17 mouse cellular contexts compared by ENCODE assay signal in the genomic region with DNA sequence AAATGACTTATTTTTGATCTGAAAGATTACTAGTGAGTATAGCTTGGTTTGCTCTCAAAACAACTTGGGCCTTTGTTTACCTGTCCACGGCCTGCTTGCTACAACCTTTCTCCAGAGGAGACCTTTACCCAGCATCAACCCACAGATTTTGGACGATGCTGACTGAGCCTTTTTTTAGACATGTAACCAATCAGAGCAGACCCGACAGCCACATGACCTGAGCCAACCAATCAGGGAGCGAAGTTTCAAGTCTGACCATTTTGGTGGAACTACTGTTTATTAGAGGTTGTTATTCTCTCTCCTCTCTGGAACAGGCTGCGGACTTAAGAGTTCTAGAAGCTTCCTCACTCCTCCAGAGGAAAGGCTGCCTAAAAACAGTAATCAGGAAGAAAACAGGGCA. TPM values are rescaled to one million over a fixed set of nuclear protein-coding genes. Genes with fewer than 3 reads are reported as not detected.
A peak's percentile ranks its signal among the peaks of the same experiment; 100 is the strongest.
DNase-seq lines count a peak whose midpoint lies in the region; ATAC-seq lines count a peak whose summit lies in the region.
"Had no signal": no experiment of that assay in that cellular context is flagged by ENCODE, and none has a peak within 500 bp of the region (broad histone marks: within the 10 kb centered on the region; RNA-seq: fewer than 3 reads in every experiment).

No protein-coding gene starts in this region.

- peaks cover 7% of the 10 kb centered on the region; the same call in 1 of the 2 replicates for H3K4me1 ChIP-seq in embryonic facial prominence, embryonic 12.5 days
- H3K4me1 ChIP-seq in embryonic facial prominence, embryonic 10.5 days: peaks cover 8% of the 10 kb centered on the region
- H3K4me1 ChIP-seq in embryonic facial prominence, embryonic 15.5 days: peaks cover 8% of the 10 kb centered on the region
- no peaks in the 10 kb centered on the region for H3K4me1 ChIP-seq in liver, embryonic 11.5 days (replicated peaks; ENCODE audit: control insufficient read depth, insufficient read depth, low read length)
- H3K4me1 ChIP-seq: liver, embryonic 15.5 days had no signal

- DNase-seq in embryonic facial prominence, embryonic 10.5 days (ENCODE audit: low spot score): no peak
- DNase-seq in retina, postnatal 1 day: peak; percentile 10
- DNase-seq in retina, embryonic 14.5 days (ENCODE audit: low spot score): no peak
- no peak for DNase-seq in right cerebral cortex, adult 2 months (ENCODE audit: low spot score in 2 of 2)
- no peak for DNase-seq in liver, embryonic 11.5 days (ENCODE audit: low spot score)
- no peak for DNase-seq in urinary bladder, postnatal 10 days (ENCODE audit: low spot score)
- DNase-seq: adrenal gland, postnatal 36 days; cerebellum, adult 9-11 months; gastrocnemius, postnatal 14 days; heart, postnatal 36 days; layer of hippocampus, postnatal 36 days; spleen, adult 18-20 months had no signal

- no peak overlapping the region for H3K9ac ChIP-seq in embryonic facial prominence, embryonic 12.5 days
- no peak overlapping the region for H3K9ac ChIP-seq in embryonic facial prominence, embryonic 15.5 days
- H3K9ac ChIP-seq in liver, embryonic 11.5 days (ENCODE audit: low read depth, low read length): no peak overlapping the region
- H3K9ac ChIP-seq: liver, embryonic 15.5 days; neural tube, embryonic 15.5 days had no signal

- no peaks in the 10 kb centered on the region for H3K27me3 ChIP-seq in embryonic facial prominence, embryonic 12.5 days
- no peaks in the 10 kb centered on the region for H3K27me3 ChIP-seq in embryonic facial prominence, embryonic 10.5 days (replicated peaks; ENCODE audit: low read depth, poor library complexity, severe bottlenecking)
- no peaks in the 10 kb centered on the region for H3K27me3 ChIP-seq in embryonic facial prominence, embryonic 15.5 days
- H3K27me3 ChIP-seq in liver, embryonic 11.5 days (replicated peaks; ENCODE audit: control insufficient read depth, insufficient read depth, low read length): no peaks in the 10 kb centered on the region
- H3K27me3 ChIP-seq: liver, embryonic 15.5 days had no signal

- H3K4me3 ChIP-seq in embryonic facial prominence, embryonic 12.5 days: no peak overlapping the region
- no peak overlapping the region for H3K4me3 ChIP-seq in embryonic facial prominence, embryonic 10.5 days
- no peak overlapping the region for H3K4me3 ChIP-seq in embryonic facial prominence, embryonic 15.5 days (replicated peaks)
- H3K4me3 ChIP-seq in liver, embryonic 11.5 days (ENCODE audit: low read depth, low read length): no peak overlapping the region
- H3K4me3 ChIP-seq: liver, embryonic 15.5 days; midbrain, embryonic 10.5 days; neural tube, embryonic 15.5 days had no signal

- no peak for ATAC-seq in embryonic facial prominence, embryonic 12.5 days (ENCODE audit: insufficient number of reproducible peaks, insufficient read depth, low FRiP score, low TSS enrichment)
- no peak for ATAC-seq in embryonic facial prominence, embryonic 15.5 days (ENCODE audit: insufficient number of reproducible peaks, low FRiP score, low TSS enrichment, low read depth)
- ATAC-seq in liver, embryonic 11.5 days (replicated peaks; ENCODE audit: low FRiP score): no peak

- 82% methylated on average over 5 of the region's 5 CpGs for WGBS in embryonic facial prominence, embryonic 12.5 days
- 81% methylated on average over 5 of the region's 5 CpGs for WGBS in embryonic facial prominence, embryonic 10.5 days
- WGBS in embryonic facial prominence, embryonic 15.5 days: 83% methylated on average over 5 of the region's 5 CpGs
- WGBS in liver, embryonic 11.5 days: 81% methylated on average over 5 of the region's 5 CpGs

- H3K27ac ChIP-seq in embryonic facial prominence, embryonic 12.5 days: 0 out of 2 replicates have a peak overlapping the region, but pooled peaks have one; percentile 50
- H3K27ac ChIP-seq in embryonic facial prominence, embryonic 10.5 days (replicated peaks): no peak overlapping the region
- 0 out of 2 replicates have a peak overlapping the region, but pooled peaks have one; percentile 51 for H3K27ac ChIP-seq in embryonic facial prominence, embryonic 15.5 days (replicated peaks)
- no peak overlapping the region for H3K27ac ChIP-seq in liver, embryonic 11.5 days (ENCODE audit: low read depth, low read length)
- H3K27ac ChIP-seq: liver, embryonic 15.5 days; neural tube, embryonic 15.5 days had no signal

- H3K36me3 ChIP-seq in embryonic facial prominence, embryonic 12.5 days: no peaks in the 10 kb centered on the region
- no peaks in the 10 kb centered on the region for H3K36me3 ChIP-seq in embryonic facial prominence, embryonic 10.5 days (replicated peaks)
- no peaks in the 10 kb centered on the region for H3K36me3 ChIP-seq in embryonic facial prominence, embryonic 15.5 days
- H3K36me3 ChIP-seq in liver, embryonic 11.5 days (ENCODE audit: control insufficient read depth, insufficient read depth, low read length): no peaks in the 10 kb centered on the region
- H3K36me3 ChIP-seq: liver, embryonic 15.5 days; midbrain, embryonic 10.5 days; neural tube, embryonic 15.5 days had no signal

- no peak overlapping the region for H3K4me2 ChIP-seq in embryonic facial prominence, embryonic 12.5 days (replicated peaks)
- no peak overlapping the region for H3K4me2 ChIP-seq in embryonic facial prominence, embryonic 15.5 days (replicated peaks)
- no peak overlapping the region for H3K4me2 ChIP-seq in liver, embryonic 11.5 days
- H3K4me2 ChIP-seq: neural tube, embryonic 15.5 days had no signal

- no peaks in the 10 kb centered on the region for H3K9me3 ChIP-seq in embryonic facial prominence, embryonic 12.5 days
- H3K9me3 ChIP-seq in embryonic facial prominence, embryonic 10.5 days: no peaks in the 10 kb centered on the region
- H3K9me3 ChIP-seq in embryonic facial prominence, embryonic 15.5 days (replicated peaks): no peaks in the 10 kb centered on the region
- no peaks in the 10 kb centered on the region for H3K9me3 ChIP-seq in liver, embryonic 11.5 days (ENCODE audit: control insufficient read depth, low read length)
- H3K9me3 ChIP-seq: liver, embryonic 15.5 days; midbrain, embryonic 10.5 days; neural tube, embryonic 15.5 days had no signal

RNA-seq across cellular contexts. Expression of a gene that starts 57.1 kb away (rescaled TPM):
- polyA plus RNA-seq in embryonic facial prominence, embryonic 12.5 days (2016; fragmentation: Nextera tagmentation; extraction: Ambion mirVana): 0.64 and 0.88 TPM in 2 replicates
- polyA plus RNA-seq in embryonic facial prominence, embryonic 10.5 days (2016; fragmentation: Nextera tagmentation; extraction: Ambion mirVana): 0.29 and 0.39 TPM in 2 replicates
- 3.1 and 3.5 TPM in 2 replicates for polyA plus RNA-seq in embryonic facial prominence, embryonic 15.5 days (2015; fragmentation: Nextera tagmentation; extraction: Ambion mirVana)
- polyA plus RNA-seq in liver, embryonic 11.5 days (2014; fragmentation: Nextera tagmentation; extraction: Ambion mirVana): 0.99 and 1.0 TPM in 2 replicates

RNA-seq across cellular contexts. Expression of a gene that starts 57.2 kb away (rescaled TPM):
- 13.1 TPM in 2 replicates for polyA plus RNA-seq in embryonic facial prominence, embryonic 12.5 days (2016; fragmentation: Nextera tagmentation; extraction: Ambion mirVana)
- polyA plus RNA-seq in embryonic facial prominence, embryonic 10.5 days (2016; fragmentation: Nextera tagmentation; extraction: Ambion mirVana): 8.4 and 9.0 TPM in 2 replicates
- 11.0 and 11.1 TPM in 2 replicates for polyA plus RNA-seq in embryonic facial prominence, embryonic 15.5 days (2015; fragmentation: Nextera tagmentation; extraction: Ambion mirVana)
- polyA plus RNA-seq in liver, embryonic 11.5 days (2014; fragmentation: Nextera tagmentation; extraction: Ambion mirVana): 10.1 and 11.4 TPM in 2 replicates

Comparison
In these comparisons a context has a peak if more than half of its experiments do, and no peak if none do; other contexts are left out.
1. H3K27ac ChIP-seq: peak in embryonic facial prominence, embryonic 12.5 days (single experiment) and embryonic facial prominence, embryonic 15.5 days (single experiment); none in embryonic facial prominence, embryonic 10.5 days (single experiment) and liver, embryonic 11.5 days (single experiment).